Mouse (Mus musculus) liver, adult 2 months (tissue): ENCODE data around the gene Katnal1. TPM values are rescaled to one million over a fixed set of nuclear protein-coding genes. Genes with fewer than 3 reads are reported as not detected.
A peak's percentile ranks its signal among the peaks of the same experiment; 100 is the strongest.

ENCODE experiments used
- DNase-seq: peaks from one replicate; pipeline ENCODE4 v3.0.0-alpha.2; 2011; ENCODE audit warnings: low read depth, low spot score; ENCODE audit errors: extremely low read depth
- H3K27ac ChIP-seq: fragments of 200-500 bp; replicated peaks from 2 replicates; pipeline ENCODE4 v1.5.1; 2012; ENCODE audit warnings: low read depth, mild to moderate bottlenecking, control low read depth, inconsistent platforms, low read length; ENCODE audit not compliant: insufficient read depth
- H3K27me3 ChIP-seq: fragments of 200-500 bp; 2 replicates; pipeline ENCODE4 v1.6.1; 2012; ENCODE audit warnings: mild to moderate bottlenecking, moderate library complexity, low read length, inconsistent platforms; ENCODE audit not compliant: control insufficient read depth, insufficient read depth
- H3K36me3 ChIP-seq: fragments of 200-500 bp; 2 replicates; pipeline ENCODE4 v1.6.1; 2012; ENCODE audit warnings: low read length, inconsistent platforms; ENCODE audit not compliant: control insufficient read depth, insufficient read depth
- H3K4me1 ChIP-seq: fragments of 200-500 bp; 2 replicates; pipeline ENCODE4 v1.6.1; 2011; ENCODE audit warnings: low read length; ENCODE audit not compliant: control insufficient read depth, insufficient read depth
- H3K4me3 ChIP-seq: fragments of 200-500 bp; 2 replicates; pipeline ENCODE4 v1.5.1; 2011; ENCODE audit warnings: low read depth, mild to moderate bottlenecking, control low read depth, low read length, moderate library complexity; ENCODE audit not compliant: insufficient read depth
- H3K79me2 ChIP-seq: fragments of 200-500 bp; 2 replicates; pipeline ENCODE4 v1.6.1; 2012; ENCODE audit warnings: inconsistent platforms, mild to moderate bottlenecking, low read length, moderate library complexity; ENCODE audit not compliant: control insufficient read depth, insufficient read depth
- H3K9ac ChIP-seq: fragments of 200-500 bp; 2 replicates; pipeline ENCODE4 v1.6.1; 2012; ENCODE audit warnings: low read depth, mild to moderate bottlenecking, control low read depth, inconsistent platforms, low read length
- CTCF ChIP-seq: fragments of 200-500 bp; IDR thresholded peaks from 2 replicates; pipeline ENCODE4 v1.5.1; 2011; ENCODE audit warnings: low read depth, low read length, control low read depth
- POLR2A ChIP-seq: fragments of 200-500 bp; IDR thresholded peaks from 2 replicates; pipeline ENCODE4 v1.6.1; 2011; ENCODE audit warnings: low read length, control low read depth; ENCODE audit not compliant: insufficient read depth; ENCODE audit errors: extremely low read depth
- whole genome bisulfite sequencing: fragments of 180-500 bp; shearing (Covaris S2); methylation state at CpG from one replicate; pipeline ENCODE4 v1.1.7; 2018; 5-methylcytosine and 5-hydroxymethylcytosine counted together
- polyA plus RNA-seq: library from polyadenylated mRNA; depleted of rRNA; stranded (reverse); fragments of >200 nt; gene quantifications from 2 replicates; pipeline ENCODE4 v1.2.3, GENCODE M21; 2012
- total RNA-seq: library from RNA; depleted of rRNA; stranded (reverse); fragments of >200 nt; gene quantifications from 2 replicates; pipeline ENCODE4 v1.2.3, GENCODE M21; 2014

Gene Katnal1
- total and polyA plus RNA-seq, 2 experiments = 1.5 to 3.9 TPM

- Histone ChIP-seq H3K4me1 (peaks cover 19% of the 10 kb centered on the region), H3K79me2 (no peaks in the 10 kb centered on the region), H3K36me3 (no peaks in the 10 kb centered on the region), H3K27me3 (no peaks in the 10 kb centered on the region), H3K27ac (no peak overlapping the region), H3K9ac (no peak overlapping the region), H3K4me3 (no peak overlapping the region)
- DNase-seq = no peak
- 49% methylated on average over 6 of the region's 6 CpGs for WGBS
- TF ChIP-seq CTCF (no peak), POLR2A (no peak)
Measured at GRCm38 (mm10) chr5:148973019-148973668, 44.0 kb upstream of the Katnal1 start.

- no peaks in the 10 kb centered on the region for H3K79me2 ChIP-seq
Measured at GRCm38 (mm10) chr5:148972167-148972566, 43.0 kb upstream of the Katnal1 start.

GRCm38 (mm10) chr5:148969648-148970047 is 40.5 kb upstream of the Katnal1 start:
- peaks cover 22% of the 10 kb centered on the region for H3K4me1 ChIP-seq
- TF ChIP-seq CTCF (no peak), POLR2A (no peak)
- WGBS = 70% methylated on average over 9 of the region's 9 CpGs
- no peaks in the 10 kb centered on the region for H3K27me3 ChIP-seq
- no peak overlapping the region for H3K9ac ChIP-seq
- no peak overlapping the region for H3K4me3 ChIP-seq
- DNase-seq = no peak
- no peaks in the 10 kb centered on the region for H3K36me3 ChIP-seq
- H3K27ac ChIP-seq = peak overlapping the region; percentile 67; the same call in 1 of the 2 replicates
- no peaks in the 10 kb centered on the region for H3K79me2 ChIP-seq

More at GRCm38 (mm10) chr5:148972167-148972566, 43.0 kb upstream of the Katnal1 start:
- TF ChIP-seq POLR2A (no peak), CTCF (no peak)
- Histone ChIP-seq H3K4me1 (peaks cover 12% of the 10 kb centered on the region), H3K9ac (no peak overlapping the region), H3K27ac (no peak overlapping the region), H3K27me3 (no peaks in the 10 kb centered on the region), H3K36me3 (no peaks in the 10 kb centered on the region), H3K4me3 (no peak overlapping the region)
- 80% methylated on average over 8 of the region's 8 CpGs for WGBS
- DNase-seq = peak; percentile 51

- Histone ChIP-seq H3K4me1 (peaks cover 22% of the 10 kb centered on the region), H3K27me3 (no peaks in the 10 kb centered on the region), H3K4me3 (no peak overlapping the region), H3K9ac (0 out of 2 replicates have a peak overlapping the region, but pooled peaks have one; percentile 28), H3K27ac (peak overlapping the region; percentile 67), H3K79me2 (no peaks in the 10 kb centered on the region), H3K36me3 (no peaks in the 10 kb centered on the region)
- TF ChIP-seq POLR2A (no peak), CTCF (no peak)
- whole genome bisulfite sequencing = 19% methylated on average over 7 of the region's 7 CpGs
- DNase-seq = peak; percentile 87
Measured at GRCm38 (mm10) chr5:148968958-148969576, 39.9 kb upstream of the Katnal1 start.

GRCm38 (mm10) chr5:148968179-148968578 is 39.1 kb upstream of the Katnal1 start:
- DNase-seq = no peak
- Histone ChIP-seq H3K27me3 (no peaks in the 10 kb centered on the region), H3K79me2 (no peaks in the 10 kb centered on the region), H3K36me3 (no peaks in the 10 kb centered on the region), H3K4me1 (peaks cover 22% of the 10 kb centered on the region), H3K4me3 (no peak overlapping the region), H3K9ac (no peak overlapping the region), H3K27ac (no peak overlapping the region)
- TF ChIP-seq CTCF = no peak
- 78% methylated on average over 5 of the region's 5 CpGs for WGBS

- no peak overlapping the region for H3K4me3 ChIP-seq
- peak overlapping the region; percentile 45 for H3K27ac ChIP-seq
- H3K36me3 ChIP-seq = no peaks in the 10 kb centered on the region
- WGBS = 66% methylated on average over 6 of the region's 6 CpGs
- no peak for DNase-seq
- H3K9ac ChIP-seq = no peak overlapping the region; the same call in 1 of the 2 replicates
- no peaks in the 10 kb centered on the region for H3K27me3 ChIP-seq
- H3K4me1 ChIP-seq = peaks cover 22% of the 10 kb centered on the region
- TF ChIP-seq POLR2A = no peak
- TF ChIP-seq CTCF = no peak
- no peaks in the 10 kb centered on the region for H3K79me2 ChIP-seq
Measured at GRCm38 (mm10) chr5:148966395-148966794, 37.3 kb upstream of the Katnal1 start.
